Mouse (Mus musculus) limb, embryonic 11.5 days (tissue): Measurements from ENCODE around the gene Slfn8. TPM values are rescaled to one million over a fixed set of nuclear protein-coding genes. Genes with fewer than 3 reads are reported as not detected.

Experiments used
- ATAC-seq: fragments of 200-750 bp; cut with Nextera tagmentation; 2 replicates; pipeline ENCODE4 v1.8.0; 2017; ENCODE audit warnings: low read depth; ENCODE audit not compliant: insufficient number of reproducible peaks, low FRiP score, low TSS enrichment
- DNase-seq: peaks from one replicate; pipeline ENCODE4 v3.0.0-alpha.2; 2015; ENCODE audit warnings: low spot score
- H3K27ac ChIP-seq: fragments of 300-500 bp; sonication (generic); replicated peaks from 2 replicates; pipeline ENCODE4 v1.5.1; 2014; ENCODE audit warnings: low read depth, mild to moderate bottlenecking, low read length
- H3K27me3 ChIP-seq: fragments of 300-500 bp; sonication (generic); 2 replicates; pipeline ENCODE4 v1.6.1; 2014; ENCODE audit warnings: mild to moderate bottlenecking, low read length, mixed read lengths; ENCODE audit not compliant: control insufficient read depth, insufficient read depth
- H3K36me3 ChIP-seq: fragments of 300-500 bp; sonication (generic); 2 replicates; pipeline ENCODE4 v1.6.1; 2014; ENCODE audit warnings: mild to moderate bottlenecking, low read length, moderate library complexity, mixed read lengths; ENCODE audit not compliant: control insufficient read depth, insufficient read depth
- H3K4me1 ChIP-seq: fragments of 300-500 bp; sonication (generic); 2 replicates; pipeline ENCODE4 v1.6.1; 2014; ENCODE audit warnings: low read length, mixed read lengths; ENCODE audit not compliant: control insufficient read depth, insufficient read depth
- H3K4me2 ChIP-seq: fragments of 300-500 bp; sonication (generic); 2 replicates; pipeline ENCODE4 v1.6.1; 2014; ENCODE audit warnings: low read depth, mild to moderate bottlenecking, moderate library complexity; ENCODE audit not compliant: severe bottlenecking
- H3K4me3 ChIP-seq: fragments of 300-500 bp; sonication (generic); 2 replicates; pipeline ENCODE4 v1.5.1; 2014; ENCODE audit warnings: low read depth, low read length
- H3K9ac ChIP-seq: fragments of 300-500 bp; sonication (generic); 2 replicates; pipeline ENCODE4 v1.6.1; 2014; ENCODE audit warnings: mild to moderate bottlenecking, low read length
- H3K9me3 ChIP-seq: fragments of 300-500 bp; sonication (generic); 2 replicates; pipeline ENCODE4 v1.6.1; 2016; ENCODE audit warnings: low read length; ENCODE audit not compliant: control insufficient read depth
- WGBS: fragments of 180-500 bp; shearing (Covaris S2); extraction: QIAGEN DNeasy Blood & Tissue Kit; methylation state at CpG from one replicate; pipeline ENCODE4 v1.1.7; 2014; 5-methylcytosine and 5-hydroxymethylcytosine counted together
- polyA plus RNA-seq: library from polyadenylated mRNA; unstranded; fragments of >200 nt; fragmentation: Nextera tagmentation; extraction: Ambion mirVana; gene quantifications from 2 replicates; pipeline ENCODE4 v1.2.1, GENCODE M21; 2014

Gene Slfn8
- 0.26 and 0.48 TPM in 2 replicates for polyA plus RNA-seq

- H3K4me1 ChIP-seq = no peaks in the 10 kb centered on the region
- ATAC-seq (no peak), DNase-seq (no peak)
- no peaks in the 10 kb centered on the region for H3K36me3 ChIP-seq
- no peak within 1 kb of the TSS for H3K4me3 ChIP-seq
- H3K27me3 ChIP-seq = no peaks in the 10 kb centered on the region
- H3K9ac ChIP-seq = no peak within 1 kb of the TSS
- no peaks in the 10 kb centered on the region for H3K9me3 ChIP-seq
- no peak within 1 kb of the TSS for H3K27ac ChIP-seq
- H3K4me2 ChIP-seq = no peak within 1 kb of the TSS
- 77% methylated on average over 5 of the region's 5 CpGs for WGBS
Observed at GRCm38 (mm10) chr11:83020621-83021020, at the start of gene Slfn8. TSS of gene Slfn8 (minus strand) at chr11:83020810.

DNA sequence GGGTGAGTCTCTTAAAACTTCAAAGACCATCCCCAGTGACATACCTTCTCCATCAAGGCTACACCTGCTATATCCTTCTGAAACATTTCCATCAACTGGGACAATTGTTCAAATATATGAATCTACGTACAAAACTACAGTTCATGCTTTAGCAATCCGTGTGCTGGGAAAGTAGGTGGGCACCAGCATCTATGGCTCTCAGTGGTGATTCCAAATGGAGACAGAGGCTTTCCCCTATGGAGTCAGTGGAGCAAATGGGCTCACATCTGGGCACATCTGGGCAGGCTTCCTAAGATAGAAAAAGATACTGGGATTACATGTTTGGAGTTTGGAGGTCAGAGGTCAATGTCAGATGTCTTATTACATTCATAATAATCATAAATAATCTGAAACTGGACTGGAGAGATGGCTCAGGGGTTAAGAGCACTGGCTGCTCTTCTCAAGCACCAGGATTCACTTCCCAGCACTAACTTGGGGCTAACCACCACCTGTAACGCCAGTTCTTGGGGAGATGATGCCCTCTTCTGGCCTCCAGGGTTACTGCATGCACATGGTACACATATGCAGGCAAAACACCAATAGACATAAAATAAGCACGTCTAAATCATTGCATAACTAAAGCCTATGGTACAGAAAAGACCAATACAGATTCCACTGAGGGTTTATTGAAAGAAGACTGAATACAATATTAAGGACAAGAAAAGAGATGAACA is 47.5 kb upstream of the Slfn8 start:
- no peaks in the 10 kb centered on the region for H3K36me3 ChIP-seq
- H3K4me1 ChIP-seq = no peaks in the 10 kb centered on the region
- H3K9ac ChIP-seq = no peak overlapping the region
- H3K9me3 ChIP-seq = no peaks in the 10 kb centered on the region
- no peak for DNase-seq
- ATAC-seq = no peak
- H3K4me3 ChIP-seq = no peak overlapping the region
- no peak overlapping the region for H3K4me2 ChIP-seq
- H3K27me3 ChIP-seq = no peaks in the 10 kb centered on the region
- H3K27ac ChIP-seq = no peak overlapping the region
- 75% methylated on average over 4 of the region's 4 CpGs for WGBS

DNA sequence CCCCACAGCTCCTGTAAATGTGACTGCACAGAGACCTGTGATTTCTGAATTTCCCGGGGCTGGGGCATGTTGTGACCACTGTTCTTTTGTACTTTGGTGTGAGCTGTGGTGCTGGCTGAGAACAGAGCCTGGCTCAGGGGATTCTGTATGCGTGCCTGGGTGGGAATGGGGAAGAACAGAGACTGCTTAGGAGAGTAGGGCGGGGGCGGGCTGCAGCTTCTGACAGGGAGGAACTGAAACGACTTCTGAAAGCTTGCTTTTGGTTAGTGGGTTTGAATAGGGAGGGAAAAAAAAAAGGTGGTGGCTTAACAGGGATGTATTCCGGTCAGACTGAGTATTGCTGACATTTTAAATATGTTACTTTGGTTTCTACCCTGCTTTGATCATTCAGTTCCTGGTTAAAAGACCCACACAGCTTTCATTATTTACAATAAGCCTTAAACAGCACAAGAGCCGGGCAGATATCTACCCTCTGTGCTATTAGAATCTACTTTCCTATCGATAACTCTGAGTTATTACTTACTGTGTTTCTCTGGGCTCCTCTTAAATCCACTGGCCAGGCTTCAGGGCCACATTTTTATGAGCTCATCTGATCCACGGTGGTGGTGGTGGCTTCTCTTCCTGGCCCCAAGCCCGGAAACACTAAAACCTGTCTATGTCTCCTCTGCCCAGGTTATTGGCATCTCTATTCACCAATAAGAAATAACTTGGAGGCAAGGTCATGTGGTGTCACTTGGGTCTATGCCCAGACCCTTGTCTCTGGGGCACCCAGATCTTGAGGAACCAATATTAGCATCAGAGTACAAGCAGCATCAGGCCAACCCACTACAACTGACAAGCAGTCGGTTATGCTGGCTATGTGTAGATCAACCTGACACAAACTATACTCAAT is 46.3 kb upstream of the Slfn8 start:
- no peaks in the 10 kb centered on the region for H3K9me3 ChIP-seq
- H3K4me2 ChIP-seq = no peak overlapping the region
- H3K36me3 ChIP-seq = no peaks in the 10 kb centered on the region
- WGBS = 58% methylated on average over 11 of the region's 11 CpGs
- ATAC-seq (no peak), DNase-seq (no peak)
- no peak overlapping the region for H3K4me3 ChIP-seq
- no peaks in the 10 kb centered on the region for H3K27me3 ChIP-seq
- no peaks in the 10 kb centered on the region for H3K4me1 ChIP-seq
- H3K27ac ChIP-seq = no peak overlapping the region
- H3K9ac ChIP-seq = no peak overlapping the region

- Histone ChIP-seq H3K9me3 (no peaks in the 10 kb centered on the region), H3K4me2 (no peak overlapping the region), H3K27me3 (no peaks in the 10 kb centered on the region), H3K27ac (no peak overlapping the region), H3K9ac (no peak overlapping the region), H3K4me1 (no peaks in the 10 kb centered on the region), H3K4me3 (no peak overlapping the region), H3K36me3 (no peaks in the 10 kb centered on the region)
- DNase-seq (no peak), ATAC-seq (no peak)
- 23% methylated on average over 6 of the region's 6 CpGs for WGBS
Observed at GRCm38 (mm10) chr11:83065441-83066344, 45.1 kb upstream of the Slfn8 start.

GRCm38 (mm10) chr11:83064946-83065345 is 44.3 kb upstream of the Slfn8 start, which contains the start of gene Slfn2:
TSS of gene Slfn2 (plus strand) at chr11:83065112.
- Histone ChIP-seq H3K9me3 (no peaks in the 10 kb centered on the region), H3K9ac (no peak within 1 kb of the TSS), H3K4me1 (no peaks in the 10 kb centered on the region), H3K4me2 (no peak within 1 kb of the TSS), H3K27me3 (no peaks in the 10 kb centered on the region), H3K27ac (no peak within 1 kb of the TSS), H3K4me3 (no peak within 1 kb of the TSS), H3K36me3 (no peaks in the 10 kb centered on the region)
- DNase-seq (no peak), ATAC-seq (no peak)
- WGBS = 90% methylated on average over 2 of the region's 2 CpGs

DNA sequence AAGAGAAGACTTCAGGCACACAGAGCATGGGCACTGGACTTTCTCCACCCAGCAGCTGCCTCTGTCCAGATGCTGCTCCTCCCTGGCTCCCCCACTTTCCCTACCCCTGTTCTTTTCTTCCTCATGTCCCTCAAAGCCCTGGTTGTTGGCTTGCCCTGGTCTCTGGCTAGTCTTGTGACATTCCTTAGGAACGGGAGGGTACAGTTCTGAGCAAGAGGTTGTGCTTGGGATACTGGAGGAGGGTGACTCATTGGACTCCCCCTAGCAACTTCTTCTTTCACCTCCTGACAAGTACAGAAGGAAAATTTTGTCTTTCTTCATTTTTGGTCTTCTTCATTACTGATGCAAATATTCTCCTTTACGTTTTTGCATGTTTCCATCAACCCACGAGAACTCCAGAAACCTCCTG is 43.3 kb upstream of the Slfn8 start:
- 56% methylated on average over 3 of the region's 3 CpGs for WGBS

GRCm38 (mm10) chr11:83063126-83063525 is 42.5 kb upstream of the Slfn8 start:
- no peaks in the 10 kb centered on the region for H3K9me3 ChIP-seq
- DNase-seq = no peak
- H3K27ac ChIP-seq = no peak overlapping the region
- no peaks in the 10 kb centered on the region for H3K36me3 ChIP-seq
- 82% methylated on average over 4 of the region's 4 CpGs for WGBS
- H3K4me2 ChIP-seq = no peak overlapping the region
- ATAC-seq = no peak
- no peaks in the 10 kb centered on the region for H3K4me1 ChIP-seq
- H3K4me3 ChIP-seq = no peak overlapping the region
- no peak overlapping the region for H3K9ac ChIP-seq
- no peaks in the 10 kb centered on the region for H3K27me3 ChIP-seq

More for the DNA sequence above, 43.3 kb upstream of the Slfn8 start:
- no peak overlapping the region for H3K4me2 ChIP-seq
- ATAC-seq (no peak), DNase-seq (no peak)
- H3K27ac ChIP-seq = no peak overlapping the region
- H3K27me3 ChIP-seq = no peaks in the 10 kb centered on the region
- no peak overlapping the region for H3K4me3 ChIP-seq
- H3K4me1 ChIP-seq = no peaks in the 10 kb centered on the region
- no peaks in the 10 kb centered on the region for H3K36me3 ChIP-seq
- no peaks in the 10 kb centered on the region for H3K9me3 ChIP-seq
- no peak overlapping the region for H3K9ac ChIP-seq

- Histone ChIP-seq H3K4me2 (no peak overlapping the region), H3K36me3 (no peaks in the 10 kb centered on the region), H3K4me3 (no peak overlapping the region), H3K27ac (no peak overlapping the region), H3K9ac (no peak overlapping the region), H3K9me3 (no peaks in the 10 kb centered on the region), H3K27me3 (no peaks in the 10 kb centered on the region), H3K4me1 (no peaks in the 10 kb centered on the region)
- ATAC-seq = no peak
- 83% methylated on average over 7 of the region's 7 CpGs for WGBS
- DNase-seq = no peak
Observed at GRCm38 (mm10) chr11:83061806-83062205, 41.2 kb upstream of the Slfn8 start.
